Mouse (Mus musculus): ENCODE data around the gene Sh3d19. TPM values are rescaled to one million over a fixed set of nuclear protein-coding genes. Genes with fewer than 3 reads are reported as not detected.

Sh3d19 gene
- polyA plus RNA-seq, 1 experiment from 2014 or later, result 10.9 TPM

- Histone ChIP-seq H3K4me3 (no peak overlapping the region), H3K4me1 (no peaks in the 10 kb centered on the region), H3K27ac (no peak overlapping the region), H3K9ac (no peak overlapping the region), H3K36me3 (no peaks in the 10 kb centered on the region), H3K4me2 (replicated peaks) (no peak overlapping the region), H3K27me3 (replicated peaks) (no peaks in the 10 kb centered on the region), H3K9me3 (no peaks in the 10 kb centered on the region)
- ATAC-seq (ENCODE audit: low FRiP score, low read depth), result no peak
- WGBS, result 87% methylated on average over 2 of the region's 2 CpGs
Measured at GRCm38 (mm10) chr3:85987225-85987624, 16.3 kb downstream of the Sh3d19 start.

GRCm38 (mm10) chr3:85991140-85991801, 20.4 kb downstream of the Sh3d19 start:
- no peak overlapping the region for H3K4me2 ChIP-seq (replicated peaks)
- no peak overlapping the region for H3K27ac ChIP-seq
- H3K4me1 ChIP-seq, result no peaks in the 10 kb centered on the region
- H3K36me3 ChIP-seq, result no peaks in the 10 kb centered on the region
- no peak overlapping the region for H3K4me3 ChIP-seq
- H3K9ac ChIP-seq, result no peak overlapping the region
- H3K27me3 ChIP-seq (replicated peaks), result no peaks in the 10 kb centered on the region
- H3K9me3 ChIP-seq, result no peaks in the 10 kb centered on the region
- ATAC-seq (ENCODE audit: low FRiP score, low read depth), result no peak
- WGBS, result 72% methylated on average over 6 of the region's 6 CpGs

- Histone ChIP-seq H3K9ac (no peak overlapping the region), H3K4me3 (no peak overlapping the region), H3K9me3 (no peaks in the 10 kb centered on the region), H3K4me1 (no peaks in the 10 kb centered on the region), H3K36me3 (no peaks in the 10 kb centered on the region), H3K27ac (no peak overlapping the region), H3K27me3 (replicated peaks) (no peaks in the 10 kb centered on the region), H3K4me2 (replicated peaks) (no peak overlapping the region)
- WGBS, result 78% methylated on average over 5 of the region's 5 CpGs
- no peak for ATAC-seq (ENCODE audit: low FRiP score, low read depth)
Measured at GRCm38 (mm10) chr3:85991802-85992156, 20.9 kb downstream of the Sh3d19 start.

GRCm38 (mm10) chr3:85993744-85994143, 22.8 kb downstream of the Sh3d19 start:
- no peak overlapping the region for H3K27ac ChIP-seq
- H3K4me1 ChIP-seq, result no peaks in the 10 kb centered on the region
- no peak overlapping the region for H3K9ac ChIP-seq
- 58% methylated on average over 11 of the region's 11 CpGs for WGBS
- H3K9me3 ChIP-seq, result no peaks in the 10 kb centered on the region
- no peak overlapping the region for H3K4me2 ChIP-seq (replicated peaks)
- H3K4me3 ChIP-seq, result no peak overlapping the region
- no peaks in the 10 kb centered on the region for H3K36me3 ChIP-seq
- ATAC-seq (ENCODE audit: low FRiP score, low read depth), result no peak
- H3K27me3 ChIP-seq (replicated peaks), result no peaks in the 10 kb centered on the region

- H3K9ac ChIP-seq, result no peak overlapping the region
- ATAC-seq (ENCODE audit: low FRiP score, low read depth), result no peak
- H3K4me2 ChIP-seq (replicated peaks), result no peak overlapping the region
- 84% methylated on average over 4 of the region's 4 CpGs for WGBS
- no peaks in the 10 kb centered on the region for H3K36me3 ChIP-seq
- no peaks in the 10 kb centered on the region for H3K4me1 ChIP-seq
- H3K4me3 ChIP-seq, result no peak overlapping the region
- no peak overlapping the region for H3K27ac ChIP-seq
- no peaks in the 10 kb centered on the region for H3K9me3 ChIP-seq
- no peaks in the 10 kb centered on the region for H3K27me3 ChIP-seq (replicated peaks)
Measured at GRCm38 (mm10) chr3:85994645-85995044, 23.7 kb downstream of the Sh3d19 start.

- ATAC-seq (ENCODE audit: low FRiP score, low read depth), result no peak
- WGBS, result 94% methylated on average over 3 of the region's 3 CpGs
- Histone ChIP-seq H3K27ac (no peak overlapping the region), H3K4me3 (no peak overlapping the region), H3K27me3 (replicated peaks) (no peaks in the 10 kb centered on the region), H3K4me1 (no peaks in the 10 kb centered on the region), H3K9ac (no peak overlapping the region), H3K9me3 (no peaks in the 10 kb centered on the region), H3K36me3 (no peaks in the 10 kb centered on the region), H3K4me2 (replicated peaks) (no peak overlapping the region)
Measured at GRCm38 (mm10) chr3:86001271-86001670, 30.4 kb downstream of the Sh3d19 start.

GRCm38 (mm10) chr3:86002423-86002822, 31.5 kb downstream of the Sh3d19 start, which contains the start of gene Prss48:
TSS of gene Prss48 (minus strand) at chr3:86002491.
- Histone ChIP-seq H3K9ac (no peak within 1 kb of the TSS), H3K4me2 (replicated peaks) (no peak within 1 kb of the TSS), H3K27ac (no peak within 1 kb of the TSS), H3K4me1 (no peaks in the 10 kb centered on the region), H3K36me3 (no peaks in the 10 kb centered on the region), H3K27me3 (replicated peaks) (no peaks in the 10 kb centered on the region), H3K9me3 (no peaks in the 10 kb centered on the region), H3K4me3 (no peak within 1 kb of the TSS)
- WGBS, result 80% methylated on average over 17 of the region's 17 CpGs
- ATAC-seq (ENCODE audit: low FRiP score, low read depth), result no peak

GRCm38 (mm10) chr3:86002940-86003339, 32.0 kb downstream of the Sh3d19 start:
- WGBS, result 87% methylated on average over 5 of the region's 5 CpGs

GRCm38 (mm10) chr3:86004751-86005150, 33.8 kb downstream of the Sh3d19 start:
- Histone ChIP-seq H3K9ac (no peak overlapping the region), H3K9me3 (no peaks in the 10 kb centered on the region), H3K4me2 (replicated peaks) (no peak overlapping the region), H3K36me3 (no peaks in the 10 kb centered on the region), H3K27me3 (replicated peaks) (no peaks in the 10 kb centered on the region), H3K27ac (no peak overlapping the region), H3K4me3 (no peak overlapping the region), H3K4me1 (no peaks in the 10 kb centered on the region)
- WGBS, result 90% methylated on average over 10 of the region's 10 CpGs
- ATAC-seq (ENCODE audit: low FRiP score, low read depth), result no peak

More at GRCm38 (mm10) chr3:86002940-86003339, 32.0 kb downstream of the Sh3d19 start:
- Histone ChIP-seq H3K4me2 (replicated peaks) (no peak overlapping the region), H3K9me3 (no peaks in the 10 kb centered on the region), H3K4me1 (no peaks in the 10 kb centered on the region), H3K4me3 (no peak overlapping the region), H3K36me3 (no peaks in the 10 kb centered on the region), H3K27ac (no peak overlapping the region), H3K9ac (no peak overlapping the region), H3K27me3 (replicated peaks) (no peaks in the 10 kb centered on the region)
- no peak for ATAC-seq (ENCODE audit: low FRiP score, low read depth)

- Histone ChIP-seq H3K27me3 (replicated peaks) (no peaks in the 10 kb centered on the region), H3K27ac (no peak overlapping the region), H3K4me1 (no peaks in the 10 kb centered on the region), H3K9ac (no peak overlapping the region), H3K4me2 (replicated peaks) (no peak overlapping the region), H3K9me3 (no peaks in the 10 kb centered on the region), H3K4me3 (no peak overlapping the region), H3K36me3 (no peaks in the 10 kb centered on the region)
- ATAC-seq (ENCODE audit: low FRiP score, low read depth), result no peak
- WGBS, result 66% methylated on average over 3 of the region's 3 CpGs
Measured at GRCm38 (mm10) chr3:86010618-86011017, 39.7 kb downstream of the Sh3d19 start.

- Histone ChIP-seq H3K4me2 (replicated peaks) (no peak overlapping the region), H3K27ac (no peak overlapping the region), H3K9me3 (no peaks in the 10 kb centered on the region), H3K4me1 (no peaks in the 10 kb centered on the region), H3K36me3 (no peaks in the 10 kb centered on the region), H3K27me3 (replicated peaks) (no peaks in the 10 kb centered on the region), H3K4me3 (no peak overlapping the region), H3K9ac (no peak overlapping the region)
- WGBS, result 81% methylated on average over 6 of the region's 6 CpGs
- no peak for ATAC-seq (ENCODE audit: low FRiP score, low read depth)
Measured at GRCm38 (mm10) chr3:86011373-86011772, 40.5 kb downstream of the Sh3d19 start.

GRCm38 (mm10) chr3:86011833-86012232, 40.9 kb downstream of the Sh3d19 start:
- no peak overlapping the region for H3K4me3 ChIP-seq
- ATAC-seq (ENCODE audit: low FRiP score, low read depth), result no peak
- H3K36me3 ChIP-seq, result no peaks in the 10 kb centered on the region
- H3K4me1 ChIP-seq, result no peaks in the 10 kb centered on the region
- H3K9ac ChIP-seq, result no peak overlapping the region
- no peak overlapping the region for H3K27ac ChIP-seq
- WGBS, result 74% methylated on average over 3 of the region's 3 CpGs
- H3K4me2 ChIP-seq (replicated peaks), result no peak overlapping the region
- no peaks in the 10 kb centered on the region for H3K9me3 ChIP-seq
- H3K27me3 ChIP-seq (replicated peaks), result no peaks in the 10 kb centered on the region

- no peaks in the 10 kb centered on the region for H3K9me3 ChIP-seq
- H3K4me2 ChIP-seq (replicated peaks), result no peak overlapping the region
- no peak overlapping the region for H3K4me3 ChIP-seq
- no peaks in the 10 kb centered on the region for H3K36me3 ChIP-seq
- no peak overlapping the region for H3K9ac ChIP-seq
- 89% methylated on average over 10 of the region's 10 CpGs for WGBS
- H3K27me3 ChIP-seq (replicated peaks), result no peaks in the 10 kb centered on the region
- H3K4me1 ChIP-seq, result no peaks in the 10 kb centered on the region
- ATAC-seq (ENCODE audit: low FRiP score, low read depth), result no peak
- no peak overlapping the region for H3K27ac ChIP-seq
Measured at GRCm38 (mm10) chr3:86013837-86014236, 42.9 kb downstream of the Sh3d19 start.
